Mouse (Mus musculus): ENCODE data around the gene Gm16513. TPM values are rescaled to one million over a fixed set of nuclear protein-coding genes. Genes with fewer than 3 reads are reported as not detected.

Gene Gm16513
- not detected for polyA plus RNA-seq (2014; fragmentation: Illumina TruSeq; extraction: RNeasy Lipid Tissue Mini Kit (QIAGEN cat#74804); ENCODE audit: low read depth, low replicate concordance)

GRCm38 (mm10) chr5:95182324-95182723, at the start of gene Gm16513:
Gene Gm16513 (plus strand): TSS chr5:95182624.

Other genes with a start within 250 kb of the Gm16513 start
- not detected for gene Gm6367, start 194.0 kb upstream of the Gm16513 start, polyA plus RNA-seq (2014; fragmentation: Illumina TruSeq; extraction: RNeasy Lipid Tissue Mini Kit (QIAGEN cat#74804); ENCODE audit: low read depth, low replicate concordance)
- not detected for gene Gm7942, start 75.7 kb upstream of the Gm16513 start, polyA plus RNA-seq (2014; fragmentation: Illumina TruSeq; extraction: RNeasy Lipid Tissue Mini Kit (QIAGEN cat#74804); ENCODE audit: low read depth, low replicate concordance)
- not detected for gene Gm10424, start 90.1 kb downstream of the Gm16513 start, polyA plus RNA-seq (2014; fragmentation: Illumina TruSeq; extraction: RNeasy Lipid Tissue Mini Kit (QIAGEN cat#74804); ENCODE audit: low read depth, low replicate concordance)
- gene Gm3259, start 123.3 kb downstream of the Gm16513 start, polyA plus RNA-seq (2014; fragmentation: Illumina TruSeq; extraction: RNeasy Lipid Tissue Mini Kit (QIAGEN cat#74804); ENCODE audit: low read depth, low replicate concordance), result not detected